Mouse (Mus musculus): ENCODE data around the gene Pop5. TPM values are rescaled to one million over a fixed set of nuclear protein-coding genes. Genes with fewer than 3 reads are reported as not detected.
A peak's percentile ranks its signal among the peaks of the same experiment; 100 is the strongest.

Pop5 gene
- polyA plus RNA-seq, 1 experiment from 2014 or later: 68.6 TPM

DNA sequence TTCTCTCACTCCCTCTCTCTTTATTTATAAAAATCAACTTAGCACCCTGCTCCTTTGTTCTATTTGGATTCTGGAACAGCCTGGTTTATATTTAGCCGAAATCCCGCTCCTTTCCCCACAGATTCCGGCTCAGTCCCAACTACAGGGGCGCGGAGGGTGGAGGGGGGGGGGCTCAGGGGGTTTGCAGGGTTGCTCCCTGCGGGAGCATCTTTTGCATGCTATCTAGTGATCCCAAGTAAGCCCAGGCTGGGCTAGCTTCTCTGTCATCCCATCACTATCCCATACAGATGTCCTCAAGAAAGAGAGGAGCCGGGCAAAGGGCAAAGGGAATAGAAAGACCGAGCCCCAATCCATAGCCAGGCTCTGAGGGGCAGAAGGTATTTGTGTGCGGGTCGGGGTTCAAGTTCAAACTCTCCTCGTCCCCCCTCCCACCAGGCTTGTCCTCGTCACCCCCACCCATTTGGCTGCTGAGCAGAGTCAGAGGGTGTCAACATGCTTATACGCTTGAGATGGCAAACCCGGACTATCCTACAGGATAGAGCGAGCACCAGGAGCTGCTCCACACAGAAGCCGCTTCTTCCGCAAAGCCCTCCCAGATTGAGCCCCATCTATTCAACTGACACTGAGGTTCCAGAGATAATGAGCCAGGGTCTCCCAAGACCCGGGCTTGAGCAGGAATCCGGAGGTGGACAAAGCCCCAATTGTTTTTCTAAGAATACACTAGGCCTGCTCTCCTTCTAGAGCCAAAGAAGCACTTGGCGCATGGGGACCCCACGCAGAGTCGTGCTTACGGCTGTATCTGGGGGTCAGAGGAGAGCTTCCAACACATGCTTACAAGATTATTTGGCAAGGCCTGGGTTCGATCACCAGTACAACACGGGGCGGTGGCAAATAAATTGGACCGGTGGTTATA lies 20.1 kb upstream of the Pop5 start:
- 20% methylated on average over 27 of the region's 27 CpGs for WGBS
- Histone ChIP-seq H3K27me3 (replicated peaks) (peaks cover 32% of the 10 kb centered on the region), H3K4me2 (peak overlapping the region; percentile 89), H3K36me3 (no peaks in the 10 kb centered on the region), H3K9ac (peak overlapping the region; percentile 73; the same call in 1 of the 2 replicates), H3K4me3 (peak overlapping the region; percentile 48), H3K9me3 (replicated peaks) (no peaks in the 10 kb centered on the region), H3K4me1 (replicated peaks) (peaks cover 18% of the 10 kb centered on the region), H3K27ac (ENCODE audit: poor library complexity, severe bottlenecking) (no peak overlapping the region)
- 0 out of 2 replicates have a peak, but pooled peaks have one; percentile 33 for ATAC-seq (ENCODE audit: insufficient number of reproducible peaks, low FRiP score)

DNA sequence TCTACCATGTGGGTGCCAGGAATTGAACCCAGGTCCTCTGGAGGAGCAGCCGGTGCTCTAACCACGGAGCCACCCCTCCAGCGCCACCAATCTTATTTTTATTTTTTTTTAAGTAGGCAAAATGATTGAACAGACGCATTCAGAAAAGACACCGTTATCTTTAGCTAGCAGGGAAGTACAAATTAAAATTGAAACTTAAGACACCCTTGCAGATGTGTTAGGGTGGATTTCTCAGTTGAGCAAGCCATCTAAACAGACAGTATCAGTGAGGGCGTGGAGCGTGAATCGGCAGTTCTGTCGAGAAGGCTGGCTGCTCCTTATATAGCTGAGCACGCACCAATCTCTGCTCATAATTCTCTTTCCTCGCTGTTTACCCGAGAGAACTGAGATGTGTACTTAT lies 17.6 kb upstream of the Pop5 start:
- peaks cover 20% of the 10 kb centered on the region; the same call in 1 of the 2 replicates for H3K4me1 ChIP-seq (replicated peaks)
- no peak for ATAC-seq (ENCODE audit: insufficient number of reproducible peaks, low FRiP score)
- H3K9me3 ChIP-seq (replicated peaks): no peaks in the 10 kb centered on the region
- peaks cover 32% of the 10 kb centered on the region for H3K27me3 ChIP-seq (replicated peaks)
- H3K4me3 ChIP-seq: no peak overlapping the region
- no peaks in the 10 kb centered on the region for H3K36me3 ChIP-seq
- 90% methylated on average over 12 of the region's 12 CpGs for WGBS
- no peak overlapping the region for H3K9ac ChIP-seq
- H3K27ac ChIP-seq (ENCODE audit: poor library complexity, severe bottlenecking): no peak overlapping the region
- H3K4me2 ChIP-seq: no peak overlapping the region

- H3K4me3 ChIP-seq: no peak overlapping the region
- peaks cover 17% of the 10 kb centered on the region for H3K27me3 ChIP-seq (replicated peaks)
- 0 out of 2 replicates have a peak, but pooled peaks cover 11% of the 10 kb centered on the region for H3K4me1 ChIP-seq (replicated peaks)
- no peak for ATAC-seq (ENCODE audit: insufficient number of reproducible peaks, low FRiP score)
- H3K4me2 ChIP-seq: no peak overlapping the region
- no peak overlapping the region for H3K9ac ChIP-seq
- H3K9me3 ChIP-seq (replicated peaks): no peaks in the 10 kb centered on the region
- H3K27ac ChIP-seq (ENCODE audit: poor library complexity, severe bottlenecking): no peak overlapping the region
- H3K36me3 ChIP-seq: no peaks in the 10 kb centered on the region
- 42% methylated on average over 13 of the region's 13 CpGs for WGBS
Measured at GRCm38 (mm10) chr5:115220931-115221640, 14.6 kb upstream of the Pop5 start.

- Histone ChIP-seq H3K4me1 (replicated peaks) (0 out of 2 replicates have a peak, but pooled peaks cover 11% of the 10 kb centered on the region), H3K4me3 (no peak overlapping the region), H3K9me3 (replicated peaks) (no peaks in the 10 kb centered on the region), H3K27ac (ENCODE audit: poor library complexity, severe bottlenecking) (no peak overlapping the region), H3K36me3 (no peaks in the 10 kb centered on the region), H3K4me2 (no peak overlapping the region), H3K27me3 (replicated peaks) (peaks cover 7% of the 10 kb centered on the region; the same call in 1 of the 2 replicates), H3K9ac (no peak overlapping the region)
- no peak for ATAC-seq (ENCODE audit: insufficient number of reproducible peaks, low FRiP score)
- WGBS: 74% methylated on average over 3 of the region's 3 CpGs
Measured at GRCm38 (mm10) chr5:115222485-115222884, 13.2 kb upstream of the Pop5 start.

DNA sequence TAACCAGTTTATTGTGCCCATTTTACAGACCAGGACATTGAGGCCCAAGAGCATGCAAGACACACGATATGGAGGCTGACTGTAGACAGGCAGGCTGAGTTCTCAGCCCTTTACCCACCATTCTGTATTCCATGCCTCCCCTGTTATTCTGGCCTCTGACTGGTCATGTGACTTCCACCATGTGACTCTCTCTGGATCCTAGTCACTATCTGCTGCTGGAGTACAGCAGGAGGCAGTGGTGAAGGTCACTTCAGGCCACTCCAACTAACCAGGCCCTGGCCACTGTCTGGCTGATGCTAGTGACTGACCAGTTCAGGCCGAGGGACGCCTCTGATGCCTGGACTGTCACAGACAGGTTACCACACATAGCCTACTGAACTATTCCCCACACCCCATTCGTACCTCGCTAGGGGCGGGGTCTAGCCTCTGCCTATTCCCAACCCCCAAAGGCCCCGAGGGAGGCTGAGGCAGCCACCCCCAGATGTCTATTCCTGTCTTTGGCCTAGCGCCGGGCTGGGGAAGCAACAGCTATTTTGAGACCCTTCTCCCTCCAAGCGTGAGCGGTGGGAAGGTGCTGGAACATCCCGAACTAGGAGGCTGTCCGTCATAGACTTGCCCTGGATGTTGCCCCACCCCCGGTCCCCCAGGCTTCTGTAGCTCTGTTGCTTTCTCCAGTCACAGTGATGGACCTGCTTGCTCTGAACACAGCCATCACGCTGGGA lies 4.6 kb upstream of the Pop5 start:
- H3K27ac ChIP-seq (ENCODE audit: poor library complexity, severe bottlenecking): no peak overlapping the region
- ATAC-seq (ENCODE audit: insufficient number of reproducible peaks, low FRiP score): no peak
- H3K9ac ChIP-seq: no peak overlapping the region
- peaks cover 10% of the 10 kb centered on the region for H3K4me1 ChIP-seq (replicated peaks)
- no peaks in the 10 kb centered on the region for H3K9me3 ChIP-seq (replicated peaks)
- 41% methylated on average over 15 of the region's 15 CpGs for WGBS
- no peaks in the 10 kb centered on the region; the same call in 1 of the 2 replicates for H3K27me3 ChIP-seq (replicated peaks)
- H3K4me3 ChIP-seq: no peak overlapping the region
- no peaks in the 10 kb centered on the region for H3K36me3 ChIP-seq
- peak overlapping the region; percentile 13; the same call in 1 of the 2 replicates for H3K4me2 ChIP-seq

- WGBS: 48% methylated on average over 16 of the region's 16 CpGs
- Histone ChIP-seq H3K4me2 (peak overlapping the region; percentile 13; the same call in 1 of the 2 replicates), H3K4me1 (replicated peaks) (peaks cover 10% of the 10 kb centered on the region), H3K36me3 (no peaks in the 10 kb centered on the region), H3K9me3 (replicated peaks) (no peaks in the 10 kb centered on the region), H3K27me3 (replicated peaks) (no peaks in the 10 kb centered on the region; the same call in 1 of the 2 replicates), H3K27ac (ENCODE audit: poor library complexity, severe bottlenecking) (no peak overlapping the region), H3K4me3 (no peak overlapping the region), H3K9ac (no peak overlapping the region)
- ATAC-seq (ENCODE audit: insufficient number of reproducible peaks, low FRiP score): no peak
Measured at GRCm38 (mm10) chr5:115231552-115232120, 4.0 kb upstream of the Pop5 start.

DNA sequence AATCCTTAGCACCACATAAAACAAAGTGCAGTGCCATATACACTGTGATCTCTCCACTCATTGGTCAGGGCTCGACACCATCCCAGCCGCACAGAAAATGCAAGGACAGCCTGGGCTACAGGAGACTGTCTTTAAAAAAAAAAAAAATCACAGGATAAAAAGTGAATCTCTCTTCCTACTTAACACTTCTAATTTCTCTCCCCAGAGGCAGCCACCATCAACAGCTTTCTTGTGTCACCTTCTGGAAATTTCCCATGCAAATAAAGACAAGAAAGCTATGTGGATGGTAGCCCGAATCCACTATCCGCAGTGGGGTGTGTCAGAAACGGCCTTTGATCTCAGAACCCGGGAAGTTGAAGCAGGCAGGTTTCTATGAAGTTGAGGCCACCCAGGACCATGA lies 3.1 kb upstream of the Pop5 start:
- WGBS: 65% methylated on average over 6 of the region's 6 CpGs
- H3K9me3 ChIP-seq (replicated peaks): no peaks in the 10 kb centered on the region
- no peaks in the 10 kb centered on the region for H3K36me3 ChIP-seq
- no peak overlapping the region for H3K27ac ChIP-seq (ENCODE audit: poor library complexity, severe bottlenecking)
- peaks cover 11% of the 10 kb centered on the region for H3K4me1 ChIP-seq (replicated peaks)
- no peak overlapping the region for H3K9ac ChIP-seq
- H3K27me3 ChIP-seq (replicated peaks): no peaks in the 10 kb centered on the region; the same call in 1 of the 2 replicates
- no peak overlapping the region for H3K4me2 ChIP-seq
- no peak overlapping the region for H3K4me3 ChIP-seq
- ATAC-seq (ENCODE audit: insufficient number of reproducible peaks, low FRiP score): no peak

GRCm38 (mm10) chr5:115233031-115233780 lies 2.4 kb upstream of the Pop5 start:
- H3K9me3 ChIP-seq (replicated peaks): no peaks in the 10 kb centered on the region
- H3K27ac ChIP-seq (ENCODE audit: poor library complexity, severe bottlenecking): no peak overlapping the region
- no peak overlapping the region for H3K9ac ChIP-seq
- 90% methylated on average over 14 of the region's 14 CpGs for WGBS
- no peak overlapping the region for H3K4me2 ChIP-seq
- peaks cover 12% of the 10 kb centered on the region for H3K4me1 ChIP-seq (replicated peaks)
- ATAC-seq (ENCODE audit: insufficient number of reproducible peaks, low FRiP score): no peak
- no peaks in the 10 kb centered on the region; the same call in 1 of the 2 replicates for H3K27me3 ChIP-seq (replicated peaks)
- H3K36me3 ChIP-seq: no peaks in the 10 kb centered on the region
- no peak overlapping the region for H3K4me3 ChIP-seq

DNA sequence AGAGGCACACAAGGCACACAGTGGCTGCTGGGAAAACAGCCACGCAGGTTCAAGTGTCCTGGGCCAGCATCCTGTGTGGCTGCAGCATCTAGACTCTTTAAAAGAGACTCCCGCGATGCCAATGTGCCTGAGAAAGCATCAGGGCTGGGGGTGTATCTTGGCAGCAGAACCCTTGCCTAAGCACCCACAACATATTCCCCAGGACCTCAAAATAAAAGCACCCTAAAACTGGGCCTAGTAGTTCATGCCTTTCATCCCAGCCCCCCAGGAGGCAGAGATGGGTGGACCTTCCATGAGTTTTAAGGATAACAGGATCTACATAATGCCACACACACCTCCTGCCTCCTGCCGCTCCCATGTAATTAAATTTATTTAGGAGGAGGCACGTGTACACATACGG lies 1.1 kb upstream of the Pop5 start:
- no peak overlapping the region for H3K27ac ChIP-seq (ENCODE audit: poor library complexity, severe bottlenecking)
- ATAC-seq (ENCODE audit: insufficient number of reproducible peaks, low FRiP score): no peak
- H3K9me3 ChIP-seq (replicated peaks): no peaks in the 10 kb centered on the region
- no peaks in the 10 kb centered on the region; the same call in 1 of the 2 replicates for H3K27me3 ChIP-seq (replicated peaks)
- no peak overlapping the region for H3K4me3 ChIP-seq
- 55% methylated on average over 6 of the region's 6 CpGs for WGBS
- H3K9ac ChIP-seq: no peak overlapping the region
- peaks cover 19% of the 10 kb centered on the region for H3K4me1 ChIP-seq (replicated peaks)
- no peak overlapping the region for H3K4me2 ChIP-seq
- no peaks in the 10 kb centered on the region for H3K36me3 ChIP-seq

- peak; percentile 59 for ATAC-seq (ENCODE audit: insufficient number of reproducible peaks, low FRiP score)
- Histone ChIP-seq H3K27me3 (replicated peaks) (no peaks in the 10 kb centered on the region; the same call in 1 of the 2 replicates), H3K4me3 (peak overlapping the region; percentile 68), H3K36me3 (peaks cover 8% of the 10 kb centered on the region), H3K9ac (peak overlapping the region; percentile 78), H3K4me1 (replicated peaks) (peaks cover 19% of the 10 kb centered on the region), H3K4me2 (peak overlapping the region; percentile 86), H3K27ac (ENCODE audit: poor library complexity, severe bottlenecking) (no peak overlapping the region), H3K9me3 (replicated peaks) (no peaks in the 10 kb centered on the region)
- WGBS: under 1% methylated on average over 43 of the region's 45 CpGs
Measured at GRCm38 (mm10) chr5:115235323-115235771, 289 bp upstream of the Pop5 start.

Data from heart, embryonic 12.5 days (tissue).